Mouse (Mus musculus): ENCODE data around the gene Cdh23.
"Not testable (repeated sequence)": the region's sequence is repeated elsewhere in the genome, so short reads cannot be mapped to it uniquely, and the experiment has no call there.

The Cdh23 gene

GRCm38 (mm10) chr10:60696390-60696789 is at the start of gene Cdh23:
Cdh23 (minus strand) TSS chr10:60696490.
- no peak for DNase-seq (ENCODE audit: low read depth, low spot score)

GRCm38 (mm10) chr10:60744543-60745290 is 48.4 kb upstream of the Cdh23 start:
- peak; percentile 39 for DNase-seq (ENCODE audit: low read depth, low spot score)

DNA sequence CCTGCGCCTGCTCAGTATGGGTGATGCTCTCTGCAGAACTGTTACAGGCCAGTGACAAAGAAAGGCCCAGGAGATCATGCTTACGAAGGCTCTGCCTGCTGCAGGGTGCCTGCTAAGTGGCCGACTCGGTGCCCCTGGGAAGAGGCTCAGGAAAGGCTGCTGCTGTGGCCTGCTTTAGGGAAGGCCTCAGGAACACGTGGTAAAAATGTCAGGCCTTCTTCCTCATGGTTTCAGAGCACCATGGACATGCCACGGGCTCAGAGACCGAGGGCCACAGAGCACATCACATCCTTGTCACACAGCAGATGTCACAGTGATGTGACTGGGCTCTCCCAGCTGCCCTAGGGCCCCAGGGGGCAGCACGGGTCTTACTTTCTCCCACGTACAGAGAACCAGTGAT is 47.4 kb upstream of the Cdh23 start:
- DNase-seq (ENCODE audit: low read depth, low spot score), result no peak

- DNase-seq (ENCODE audit: low read depth, low spot score), result no peak
Observed at GRCm38 (mm10) chr10:60742942-60743341, 46.7 kb upstream of the Cdh23 start.

GRCm38 (mm10) chr10:60742296-60742695 is 46.0 kb upstream of the Cdh23 start:
- not testable (repeated sequence) for DNase-seq (ENCODE audit: low read depth, low spot score)

DNA sequence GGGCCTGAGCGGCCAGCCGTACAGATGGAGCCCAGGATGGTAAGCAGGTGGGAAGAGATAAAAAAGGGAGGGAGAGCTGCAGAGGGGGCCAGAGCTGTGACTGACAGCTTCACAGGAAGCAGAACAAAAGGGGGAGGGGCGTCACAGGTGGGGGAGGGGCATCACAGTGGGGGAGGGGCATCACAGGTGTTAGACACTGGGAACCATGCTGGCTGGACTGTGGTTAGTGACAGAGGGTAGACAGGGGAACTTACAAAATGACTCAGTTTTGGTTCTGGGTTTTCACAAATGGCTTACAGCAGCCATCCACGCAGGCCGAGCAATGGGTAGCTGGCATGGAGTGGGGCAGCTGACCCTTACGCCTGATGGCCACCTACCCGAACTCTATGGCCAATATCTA is 45.1 kb upstream of the Cdh23 start:
- no peak for DNase-seq (ENCODE audit: low read depth, low spot score)

- DNase-seq (ENCODE audit: low read depth, low spot score), result no peak
Observed at GRCm38 (mm10) chr10:60739619-60740363, 43.5 kb upstream of the Cdh23 start.

GRCm38 (mm10) chr10:60737886-60738640 is 41.8 kb upstream of the Cdh23 start:
- no peak for DNase-seq (ENCODE audit: low read depth, low spot score)

DNA sequence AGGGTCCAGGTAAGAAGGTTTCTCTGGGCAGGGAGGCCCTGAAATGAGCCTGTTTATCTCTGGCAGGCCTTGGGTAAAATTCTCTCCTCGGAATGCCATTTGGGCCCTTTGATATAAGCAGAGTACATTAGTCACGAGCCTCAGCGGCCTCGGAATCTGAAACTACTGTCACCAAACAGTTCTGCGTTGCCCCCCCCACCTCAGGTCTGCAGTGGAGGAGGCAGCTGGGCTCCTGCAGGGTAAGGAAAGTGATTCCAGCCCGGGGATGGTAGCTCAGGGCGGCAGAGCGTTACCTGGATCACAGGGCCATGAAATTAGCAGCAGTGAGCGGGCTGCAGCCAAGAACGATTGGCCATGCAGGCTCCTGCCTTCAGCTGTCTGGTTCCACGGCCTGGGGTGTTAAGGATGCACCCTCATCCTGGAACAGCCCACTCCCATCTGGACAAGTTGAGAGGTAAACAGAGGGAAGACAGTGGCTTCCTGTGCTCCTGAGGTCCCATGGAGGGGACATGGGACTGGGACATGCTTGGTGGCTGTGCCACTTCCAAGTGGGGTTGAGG is 41.0 kb upstream of the Cdh23 start:
- no peak for DNase-seq (ENCODE audit: low read depth, low spot score)

GRCm38 (mm10) chr10:60735737-60736136 is 39.4 kb upstream of the Cdh23 start:
- DNase-seq (ENCODE audit: low read depth, low spot score), result no peak

- DNase-seq (ENCODE audit: low read depth, low spot score), result no peak
Observed at GRCm38 (mm10) chr10:60733471-60733870, 37.2 kb upstream of the Cdh23 start.

DNA sequence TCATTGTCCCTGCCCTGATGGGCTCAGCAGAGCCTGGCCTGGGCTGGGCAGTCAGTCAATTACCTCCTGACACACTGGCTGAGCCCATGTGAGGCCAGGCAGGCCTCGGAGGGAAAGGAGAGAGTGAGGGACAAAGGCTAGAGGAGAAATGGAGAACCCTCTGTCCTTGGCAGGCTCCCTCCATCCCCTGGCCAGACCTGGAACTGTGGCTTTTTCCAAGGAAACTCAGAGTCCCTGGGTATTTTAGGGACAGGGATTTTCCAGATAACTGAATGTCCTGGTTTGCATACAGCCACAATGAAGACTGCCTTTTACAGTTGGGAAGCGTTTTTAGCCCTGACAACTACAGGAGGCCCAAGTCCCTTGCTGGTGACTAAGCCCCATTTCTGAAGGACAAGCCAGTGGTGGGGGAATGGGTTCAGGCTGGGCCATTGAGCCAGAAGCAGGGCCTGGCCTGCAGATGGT is 36.1 kb upstream of the Cdh23 start:
- DNase-seq (ENCODE audit: low read depth, low spot score), result no peak

GRCm38 (mm10) chr10:60731742-60732141 is 35.5 kb upstream of the Cdh23 start:
- no peak for DNase-seq (ENCODE audit: low read depth, low spot score)

- no peak for DNase-seq (ENCODE audit: low read depth, low spot score)
Observed at GRCm38 (mm10) chr10:60727301-60727700, 31.0 kb upstream of the Cdh23 start.

GRCm38 (mm10) chr10:60726896-60727295 is 30.6 kb upstream of the Cdh23 start:
- no peak for DNase-seq (ENCODE audit: low read depth, low spot score)

- no peak for DNase-seq (ENCODE audit: low read depth, low spot score)
Observed at GRCm38 (mm10) chr10:60724496-60724895, 28.2 kb upstream of the Cdh23 start.

GRCm38 (mm10) chr10:60723345-60723744 is 27.1 kb upstream of the Cdh23 start:
- no peak for DNase-seq (ENCODE audit: low read depth, low spot score)

- no peak for DNase-seq (ENCODE audit: low read depth, low spot score)
Observed at GRCm38 (mm10) chr10:60721640-60722039, 25.4 kb upstream of the Cdh23 start.

- DNase-seq (ENCODE audit: low read depth, low spot score), result no peak
Observed at GRCm38 (mm10) chr10:60720461-60720860, 24.2 kb upstream of the Cdh23 start.

GRCm38 (mm10) chr10:60718491-60718890 is 22.2 kb upstream of the Cdh23 start:
- no peak for DNase-seq (ENCODE audit: low read depth, low spot score)

GRCm38 (mm10) chr10:60716449-60716848 is 20.2 kb upstream of the Cdh23 start:
- DNase-seq (ENCODE audit: low read depth, low spot score), result no peak

- DNase-seq (ENCODE audit: low read depth, low spot score), result not testable (repeated sequence)
Observed at GRCm38 (mm10) chr10:60712299-60712698, 16.0 kb upstream of the Cdh23 start.

Data from CD4-positive helper T cell, adult 2 months (primary cell).